Mouse (Mus musculus) kidney, postnatal 36 days (tissue): ENCODE measurements around the gene Sdsl.
A peak's percentile ranks its signal among the peaks of the same experiment; 100 is the strongest.

ENCODE experiments used
- DNase-seq, 2 experiments: peaks; one replicate each; pipeline ENCODE4 v3.0.0; 2021 to 2022; ENCODE audit warnings: mixed read lengths in 2 of 2

Gene Sdsl

DNA sequence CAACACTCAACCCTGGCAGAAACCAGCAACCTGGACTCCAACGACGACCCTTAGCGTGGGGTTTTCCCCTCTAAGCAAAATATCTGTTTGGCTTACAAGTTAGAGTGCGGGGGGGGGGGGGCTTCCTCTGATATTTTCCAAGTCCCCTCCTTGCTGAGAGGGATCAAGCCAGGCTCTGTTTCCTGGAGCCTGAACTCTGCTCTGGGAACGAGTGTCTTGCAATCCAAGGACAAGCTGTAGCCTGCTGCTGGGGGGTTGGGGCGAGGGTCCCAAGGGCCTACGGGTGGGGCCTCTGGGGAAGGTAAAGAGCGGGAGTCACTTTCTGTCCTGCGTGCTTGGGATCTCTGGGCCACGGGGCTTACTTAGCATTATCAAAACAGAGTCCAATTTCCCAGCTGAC is 46.0 kb downstream of the Sdsl start:
- DNase-seq: no peak

DNA sequence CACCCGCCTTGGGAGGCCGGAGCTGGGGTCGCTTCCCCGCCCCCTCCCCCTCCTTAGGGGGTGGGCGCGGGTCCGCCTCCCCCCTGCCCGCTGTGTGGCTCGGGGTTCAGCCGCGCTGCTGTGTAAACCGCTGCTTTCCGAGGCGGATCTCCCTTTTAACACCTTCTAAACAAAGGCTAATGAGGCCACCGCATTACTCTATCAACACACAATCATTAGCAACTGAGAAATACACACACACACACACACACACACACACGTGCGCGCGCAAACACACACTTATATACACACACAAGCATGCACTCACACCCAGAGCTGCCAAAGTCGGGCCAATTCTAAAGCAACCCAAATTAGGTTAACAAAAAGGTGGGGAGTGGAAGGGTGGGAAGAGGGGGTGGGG is 46.9 kb downstream of the Sdsl start:
- DNase-seq: no peak

DNA sequence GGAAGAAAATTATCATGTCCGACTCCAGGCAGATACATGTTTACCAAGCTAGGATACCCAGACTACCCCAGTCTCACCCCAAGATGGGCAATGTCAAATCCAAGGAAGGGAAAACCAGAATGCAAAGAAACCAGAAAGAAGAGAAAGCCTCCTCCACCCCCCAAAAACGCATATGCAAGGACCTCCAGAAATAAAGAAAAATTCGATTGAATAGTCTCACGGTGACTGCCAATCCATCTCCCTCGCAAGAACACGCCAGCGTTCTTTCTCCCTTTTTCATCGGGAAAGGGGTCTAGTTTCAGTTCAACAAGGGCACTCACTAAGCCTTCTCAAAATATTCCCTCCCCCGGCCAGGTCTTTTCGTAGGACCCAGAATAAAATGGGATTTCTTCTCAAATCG is 48.0 kb downstream of the Sdsl start:
- DNase-seq: no peak

DNA sequence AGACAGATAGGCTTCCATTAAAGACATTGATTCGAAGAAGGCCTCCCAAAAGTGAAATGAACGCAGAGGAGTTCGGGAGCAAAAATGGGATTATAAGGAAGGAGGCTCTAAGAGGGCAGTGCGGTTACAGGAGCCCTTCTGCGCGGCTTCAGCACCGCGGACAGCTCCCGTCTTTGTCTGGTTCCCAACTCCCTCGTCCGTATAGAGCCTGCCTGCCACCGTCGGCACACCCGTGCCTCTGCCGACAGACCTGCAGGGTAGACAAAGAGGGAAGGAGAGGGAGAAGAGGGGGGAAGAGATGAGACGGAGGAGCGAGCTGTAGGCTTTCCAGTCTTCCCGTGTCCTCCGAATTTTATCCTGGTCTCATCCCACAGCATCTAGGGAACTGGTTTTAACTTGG is 48.6 kb downstream of the Sdsl start:
- peak; percentile 68 to 90 for DNase-seq

DNA sequence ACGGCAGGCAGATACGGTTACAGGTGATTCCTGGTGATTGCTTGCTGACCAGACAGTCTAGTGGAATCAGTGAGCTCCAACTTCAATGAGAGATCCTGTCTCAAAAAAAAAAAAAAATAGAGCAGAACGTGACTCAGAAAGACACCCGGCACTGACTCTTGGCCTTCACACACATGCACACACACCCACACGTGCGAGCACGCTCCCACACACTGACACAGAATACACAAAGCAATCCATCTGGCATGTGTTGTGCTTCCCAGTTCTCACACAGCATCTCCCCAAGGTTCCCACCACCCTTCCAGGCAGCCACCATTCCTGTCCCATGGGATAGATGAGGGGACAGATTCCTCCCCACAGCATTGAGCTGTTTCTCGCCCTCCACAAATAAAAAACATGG is 52.5 kb downstream of the Sdsl start:
- DNase-seq: no peak

DNA sequence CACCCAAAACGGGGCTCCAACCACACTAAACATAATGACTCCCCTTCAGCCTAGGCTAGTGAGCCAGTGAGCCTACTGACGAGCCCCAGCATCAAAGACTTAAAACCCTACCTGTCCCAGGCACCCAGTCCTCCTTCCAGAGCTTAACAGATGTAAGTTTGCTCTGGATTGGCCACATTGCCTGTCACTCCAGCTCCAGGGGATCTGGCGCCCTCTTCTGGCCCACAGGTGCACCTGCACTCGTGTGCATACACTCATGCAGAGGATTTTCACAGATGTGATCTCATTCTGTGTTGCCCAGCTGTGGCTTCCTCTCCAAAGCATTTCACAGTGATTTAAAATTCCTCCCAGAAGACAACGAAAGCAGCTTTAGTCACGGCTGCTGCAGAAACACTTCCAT is 59.2 kb downstream of the Sdsl start:
- no peak for DNase-seq

DNA sequence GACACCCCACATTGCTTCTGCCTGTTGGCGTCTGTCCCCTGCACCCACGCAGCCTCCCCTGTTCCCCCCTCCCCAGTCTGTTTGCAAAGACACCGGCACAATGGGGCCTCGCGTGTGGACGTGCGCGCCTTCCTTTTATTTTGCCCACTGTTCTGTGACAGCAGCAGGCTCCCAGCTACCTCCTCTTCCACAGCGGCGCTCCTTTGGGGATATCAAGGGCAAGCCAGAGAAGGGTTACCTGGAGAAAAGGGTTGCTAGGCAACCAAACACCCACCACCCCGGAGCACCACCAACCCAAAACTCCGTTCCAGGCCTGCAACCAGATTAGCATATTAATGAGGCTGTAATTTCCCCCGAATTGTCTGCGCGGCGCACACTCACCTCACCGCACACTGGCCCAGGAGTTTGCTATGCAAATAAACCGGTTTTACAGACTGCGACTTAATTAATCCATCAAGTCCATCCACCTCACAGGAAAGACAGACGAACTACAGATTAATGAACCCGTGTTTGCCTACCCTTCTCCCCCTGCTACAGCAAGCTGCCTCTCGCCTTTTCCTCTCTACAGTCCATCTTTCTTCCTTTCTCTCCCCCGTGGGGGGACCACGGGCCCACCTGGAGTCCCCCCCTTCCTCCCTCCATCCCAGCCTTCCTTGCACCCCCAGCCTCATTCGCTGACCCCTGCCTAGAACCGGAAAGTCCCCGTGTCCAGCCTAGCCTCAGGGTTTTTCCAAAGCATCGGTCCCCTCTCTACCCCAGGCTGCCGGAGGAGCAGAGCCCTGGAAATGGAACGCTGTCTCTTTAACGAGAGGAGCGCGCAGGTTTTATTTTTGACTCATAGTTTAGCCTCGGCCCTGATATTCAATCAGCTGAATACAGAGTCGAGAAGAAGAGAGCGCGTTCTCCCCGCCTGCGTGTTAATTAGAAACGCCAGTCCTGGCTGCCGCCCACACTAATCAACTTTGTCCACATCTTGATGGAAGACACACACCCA is 62.9 kb downstream of the Sdsl start:
- no peak for DNase-seq

DNA sequence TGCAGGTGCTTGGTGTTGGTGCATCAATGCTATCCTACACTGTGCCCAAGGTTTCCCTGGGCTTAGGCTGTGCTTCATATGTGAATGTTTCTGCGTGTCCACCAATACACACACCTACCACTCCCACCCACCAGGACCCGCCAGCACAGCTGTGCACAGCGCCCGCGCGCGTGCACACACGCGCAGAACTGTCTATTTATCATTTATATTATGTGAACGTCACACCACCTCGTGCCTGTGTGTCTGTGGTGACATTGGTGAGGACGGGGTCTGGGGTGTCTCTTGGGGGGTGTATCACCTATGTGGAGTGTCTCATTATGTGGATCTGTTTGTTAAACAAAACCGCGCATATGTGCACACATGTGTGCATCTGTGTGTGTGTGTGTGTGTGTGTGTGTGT is 63.7 kb downstream of the Sdsl start:
- no peak for DNase-seq
